Mouse (Mus musculus) spleen, adult 2 months (tissue): ENCODE results near the gene Olfr157. TPM values are rescaled to one million over a fixed set of nuclear protein-coding genes. Genes with fewer than 3 reads are reported as not detected.

ENCODE experiments used
- DNase-seq, 2 experiments: peaks; one replicate each; pipeline versions ENCODE4 v3.0.0 to v3.0.0-alpha.2; 2012 to 2021; ENCODE audit warnings: low spot score in 2 of 2, low read depth in 1 of 2
- H3K27ac ChIP-seq: fragments of 200-500 bp; 2 replicates; pipeline ENCODE4 v1.5.1; 2012; ENCODE audit warnings: low read length, inconsistent platforms; ENCODE audit not compliant: insufficient read depth
- H3K27me3 ChIP-seq: fragments of 200-500 bp; 2 replicates; pipeline ENCODE4 v1.6.1; 2012; ENCODE audit warnings: mild to moderate bottlenecking, moderate library complexity, low read length, inconsistent platforms; ENCODE audit not compliant: control insufficient read depth, insufficient read depth
- H3K36me3 ChIP-seq: fragments of 200-500 bp; 2 replicates; pipeline ENCODE4 v1.6.1; 2012; ENCODE audit warnings: mild to moderate bottlenecking, low read length, inconsistent platforms; ENCODE audit not compliant: control insufficient read depth, insufficient read depth
- H3K4me1 ChIP-seq: fragments of 200-500 bp; 2 replicates; pipeline ENCODE4 v1.6.1; 2011; ENCODE audit warnings: inconsistent platforms; ENCODE audit not compliant: control insufficient read depth, insufficient read depth, insufficient read length
- H3K4me3 ChIP-seq: fragments of 200-500 bp; 2 replicates; pipeline ENCODE4 v1.5.1; 2011; ENCODE audit warnings: mild to moderate bottlenecking, inconsistent platforms; ENCODE audit not compliant: insufficient read depth, insufficient read length; ENCODE audit errors: extremely low read depth
- CTCF ChIP-seq: fragments of 200-500 bp; IDR thresholded peaks from 2 replicates; pipeline ENCODE4 v1.5.1; 2011; ENCODE audit warnings: mild to moderate bottlenecking, inconsistent platforms; ENCODE audit not compliant: insufficient read depth, insufficient read length, insufficient replicate concordance; ENCODE audit errors: extremely low read depth
- POLR2A ChIP-seq: fragments of 200-500 bp; IDR thresholded peaks from 2 replicates; pipeline ENCODE4 v1.6.1; 2011; ENCODE audit warnings: low read depth, low read length, inconsistent platforms
- WGBS: fragments of 180-500 bp; shearing (Covaris S2); methylation state at CpG from one replicate; pipeline ENCODE4 v1.1.7; 2018; 5-methylcytosine and 5-hydroxymethylcytosine counted together
- polyA plus RNA-seq: library from polyadenylated mRNA; depleted of rRNA; stranded (reverse); fragments of >200 nt; gene quantifications from 2 replicates; pipeline ENCODE4 v1.2.3, GENCODE M21; 2012

Olfr157 gene
- polyA plus RNA-seq, 1 experiment = not detected

- Histone ChIP-seq H3K27ac (no peak within 1 kb of the TSS), H3K4me3 (peak within 1 kb of the TSS; percentile 71), H3K36me3 (no peaks in the 10 kb centered on the region), H3K4me1 (0 out of 2 replicates have a peak, but pooled peaks cover 2% of the 10 kb centered on the region), H3K27me3 (peaks cover 4% of the 10 kb centered on the region)
- 1% methylated on average over 61 of the region's 73 CpGs for WGBS
- no peak for TF ChIP-seq CTCF
- no peak for TF ChIP-seq POLR2A
- DNase-seq = peak in 1 of 2 experiments; percentile 56
These were observed 35.3 kb upstream of the Olfr157 start, which contains the start of gene Reck for GRCm38 (mm10) chr4:43875160-43875918. Gene Reck (plus strand): TSS chr4:43875530.

- WGBS = 55% methylated on average over 7 of the region's 7 CpGs
- no peak for DNase-seq
- Histone ChIP-seq H3K4me3 (no peak overlapping the region), H3K27me3 (peaks cover 4% of the 10 kb centered on the region), H3K4me1 (0 out of 2 replicates have a peak, but pooled peaks cover 2% of the 10 kb centered on the region), H3K27ac (no peak overlapping the region), H3K36me3 (no peaks in the 10 kb centered on the region)
- no peak for TF ChIP-seq CTCF
These were observed 34.5 kb upstream of the Olfr157 start for GRCm38 (mm10) chr4:43874501-43874900.

- WGBS = 92% methylated on average over 10 of the region's 10 CpGs
- no peak for TF ChIP-seq POLR2A
- TF ChIP-seq CTCF = no peak
- no peaks in the 10 kb centered on the region for H3K36me3 ChIP-seq
- no peaks in the 10 kb centered on the region for H3K27me3 ChIP-seq
- H3K4me1 ChIP-seq = no peaks in the 10 kb centered on the region
- H3K27ac ChIP-seq = no peak overlapping the region
- no peak overlapping the region for H3K4me3 ChIP-seq
- no peak for DNase-seq
These were observed 29.8 kb upstream of the Olfr157 start for GRCm38 (mm10) chr4:43869821-43870220.

- H3K36me3 ChIP-seq = no peaks in the 10 kb centered on the region
- TF ChIP-seq POLR2A = no peak
- TF ChIP-seq CTCF = no peak
- WGBS = 66% methylated on average over 4 of the region's 4 CpGs
- no peaks in the 10 kb centered on the region for H3K27me3 ChIP-seq
- DNase-seq = no peak
- no peak overlapping the region for H3K27ac ChIP-seq
- H3K4me3 ChIP-seq = no peak overlapping the region
- H3K4me1 ChIP-seq = no peaks in the 10 kb centered on the region
These were observed 23.3 kb upstream of the Olfr157 start for GRCm38 (mm10) chr4:43863298-43863697.

- TF ChIP-seq POLR2A (no peak), CTCF (peak; percentile 69; the same call in 1 of the 2 replicates)
- peak; percentile 12 to 26 for DNase-seq
- H3K4me1 ChIP-seq = no peaks in the 10 kb centered on the region
These were observed 20.9 kb upstream of the Olfr157 start for GRCm38 (mm10) chr4:43860744-43861519.

GRCm38 (mm10) chr4:43859886-43860285 lies 19.9 kb upstream of the Olfr157 start:
- no peak overlapping the region for H3K4me3 ChIP-seq
- H3K4me1 ChIP-seq = no peaks in the 10 kb centered on the region
- H3K27ac ChIP-seq = no peak overlapping the region
- 95% methylated on average over 10 of the region's 10 CpGs for WGBS
- no peaks in the 10 kb centered on the region for H3K36me3 ChIP-seq
- TF ChIP-seq POLR2A (no peak), CTCF (no peak)
- no peaks in the 10 kb centered on the region for H3K27me3 ChIP-seq
- DNase-seq = no peak

More at GRCm38 (mm10) chr4:43860744-43861519, 20.9 kb upstream of the Olfr157 start:
- no peak overlapping the region for H3K4me3 ChIP-seq
- no peak overlapping the region for H3K27ac ChIP-seq
- WGBS = 22% methylated on average over 14 of the region's 14 CpGs
- H3K27me3 ChIP-seq = no peaks in the 10 kb centered on the region
- H3K36me3 ChIP-seq = no peaks in the 10 kb centered on the region
